Mouse (Mus musculus): ENCODE measurements around the gene Hdac8.

GRCm38 (mm10) chrX:102339396-102340155 lies 165.6 kb downstream of the Hdac8 start:
- no peak for TF ChIP-seq CTCF (IDR thresholded peaks at IDR 0.05; ENCODE audit: extremely low read depth, insufficient read length, insufficient replicate concordance, low read depth, low read length)
- no peak for TF ChIP-seq POLR2A (IDR thresholded peaks at IDR 0.05; ENCODE audit: low read depth, low read length)

All from small intestine, adult 2 months (tissue).